Mouse (Mus musculus) cerebellum, adult 2 months (tissue): ENCODE data around the gene Khdc3.

ENCODE experiments used
- CTCF ChIP-seq: fragments of 200-500 bp; IDR thresholded peaks from 2 replicates; pipeline ENCODE4 v1.5.1; 2011; ENCODE audit warnings: low read depth, mild to moderate bottlenecking, control low read depth, low read length, moderate library complexity, borderline replicate concordance; ENCODE audit not compliant: insufficient read depth
- POLR2A ChIP-seq: fragments of 200-500 bp; IDR thresholded peaks from 2 replicates; pipeline ENCODE4 v1.6.1; 2011; ENCODE audit warnings: low read length, control low read depth, borderline replicate concordance; ENCODE audit not compliant: insufficient read depth

DNA sequence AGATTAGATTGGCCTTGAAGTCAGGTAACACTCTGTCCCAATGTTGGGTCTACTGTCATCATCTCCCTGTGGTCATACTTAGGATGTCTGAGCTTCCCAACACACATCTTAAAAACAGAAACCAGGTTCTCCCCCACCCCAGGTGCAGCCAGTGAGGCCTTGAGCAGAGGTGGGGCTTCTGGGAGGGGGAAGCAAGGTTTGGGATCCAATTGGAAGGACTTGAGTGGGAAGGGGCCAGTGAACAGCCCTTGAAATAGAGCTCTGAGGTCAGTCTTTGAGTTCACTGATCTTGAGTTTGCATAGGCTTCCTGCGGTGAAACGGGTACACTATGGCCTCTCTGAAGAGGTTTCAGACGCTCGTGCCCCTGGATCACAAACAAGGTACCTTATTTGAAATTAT lies 545 bp downstream of the Khdc3 start, which contains the start of gene Gm20509:
- TF ChIP-seq POLR2A (no peak), CTCF (no peak)
